Mouse (Mus musculus) kidney, embryonic 16.5 days (tissue): ENCODE results near the gene Dand5. TPM values are rescaled to one million over a fixed set of nuclear protein-coding genes. Genes with fewer than 3 reads are reported as not detected.

Experiments used
- ATAC-seq: fragments of 200-750 bp; cut with Nextera tagmentation; 2 replicates; pipeline ENCODE4 v1.8.0; 2017; ENCODE audit warnings: moderate TSS enrichment; ENCODE audit not compliant: low FRiP score, low TSS enrichment
- H3K27ac ChIP-seq: fragments of 300-500 bp; sonication (generic); 2 replicates; pipeline ENCODE4 v1.5.1; 2014; ENCODE audit warnings: low read length
- H3K27me3 ChIP-seq: fragments of 300-500 bp; sonication (generic); 2 replicates; pipeline ENCODE4 v1.6.1; 2014; ENCODE audit warnings: low read length, control low read depth, mixed read lengths; ENCODE audit not compliant: insufficient read depth
- H3K36me3 ChIP-seq: fragments of 300-500 bp; sonication (generic); 2 replicates; pipeline ENCODE4 v1.6.1; 2014; ENCODE audit warnings: low read length, control low read depth, mixed read lengths; ENCODE audit not compliant: insufficient read depth
- H3K4me1 ChIP-seq: fragments of 300-500 bp; sonication (generic); 2 replicates; pipeline ENCODE4 v1.6.1; 2014; ENCODE audit warnings: low read length, control low read depth, mixed read lengths; ENCODE audit not compliant: insufficient read depth
- H3K4me2 ChIP-seq: fragments of 300-500 bp; sonication (generic); replicated peaks from 2 replicates; pipeline ENCODE4 v1.6.1; 2014; ENCODE audit warnings: low read depth, low read length
- H3K4me3 ChIP-seq: fragments of 300-500 bp; sonication (generic); 2 replicates; pipeline ENCODE4 v1.5.1; 2014; ENCODE audit warnings: mild to moderate bottlenecking, low read length
- H3K9ac ChIP-seq: fragments of 300-500 bp; sonication (generic); replicated peaks from 2 replicates; pipeline ENCODE4 v1.6.1; 2014; ENCODE audit warnings: low read length
- H3K9me3 ChIP-seq: fragments of 300-500 bp; sonication (generic); 2 replicates; pipeline ENCODE4 v1.6.1; 2016; ENCODE audit warnings: low read length, control low read depth
- WGBS: fragments of 180-500 bp; shearing (Covaris S2); extraction: QIAGEN DNeasy Blood & Tissue Kit; methylation state at CpG from one replicate; pipeline ENCODE4 v1.1.7; 2014; 5-methylcytosine and 5-hydroxymethylcytosine counted together
- polyA plus RNA-seq: library from polyadenylated mRNA; unstranded; fragments of >200 nt; fragmentation: Nextera tagmentation; extraction: Ambion mirVana; gene quantifications from 2 replicates; pipeline ENCODE4 v1.2.1, GENCODE M21; 2015

Dand5 gene
- polyA plus RNA-seq, 1 experiment from 2014 or later: 9.0 TPM

DNA sequence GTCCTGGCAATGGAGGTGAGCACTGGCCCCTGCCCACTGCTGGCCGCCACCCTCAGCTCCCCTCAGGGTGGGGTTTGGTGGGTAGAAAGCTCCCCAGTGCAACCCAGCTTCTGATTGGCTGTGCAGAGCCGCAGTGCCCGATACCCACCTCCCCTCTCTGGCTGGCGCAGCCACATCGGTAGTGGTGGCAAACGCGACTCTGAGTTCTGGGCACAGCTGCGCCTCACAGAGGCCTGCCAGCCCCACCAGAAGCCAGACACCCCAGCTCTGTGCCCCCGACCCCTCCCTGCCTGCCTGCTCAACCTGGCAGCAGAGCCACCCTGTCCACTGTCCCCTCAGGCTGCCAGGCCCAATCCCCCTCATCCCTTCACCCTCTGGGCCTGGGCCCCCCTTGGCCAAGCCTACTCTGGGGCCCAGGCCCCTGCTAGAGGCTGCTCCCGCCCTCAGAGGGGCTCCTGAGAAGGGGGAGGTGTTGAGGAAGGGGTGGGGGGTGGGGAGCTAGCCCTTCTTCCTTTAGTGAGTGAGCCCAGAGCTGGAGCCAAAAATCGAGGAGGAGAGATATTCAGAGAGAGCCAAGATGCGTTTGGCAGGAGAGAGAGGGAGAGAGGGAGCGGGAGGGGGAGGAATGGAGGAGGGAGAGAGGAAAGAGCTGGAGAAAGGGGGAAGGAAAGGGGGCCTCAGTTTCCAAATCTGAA, 28.7 kb downstream of the Dand5 start:
- H3K9ac ChIP-seq: no peak overlapping the region; the same call in 1 of the 2 replicates
- H3K27me3 ChIP-seq: peaks cover 89% of the 10 kb centered on the region
- H3K27ac ChIP-seq: no peak overlapping the region; the same call in 1 of the 2 replicates
- no peak overlapping the region; the same call in 1 of the 2 replicates for H3K4me2 ChIP-seq
- 51% methylated on average over 13 of the region's 13 CpGs for WGBS
- H3K4me3 ChIP-seq: no peak overlapping the region
- no peaks in the 10 kb centered on the region for H3K9me3 ChIP-seq
- H3K36me3 ChIP-seq: no peaks in the 10 kb centered on the region
- no peak for ATAC-seq
- peaks cover 13% of the 10 kb centered on the region; the same call in 1 of the 2 replicates for H3K4me1 ChIP-seq

DNA sequence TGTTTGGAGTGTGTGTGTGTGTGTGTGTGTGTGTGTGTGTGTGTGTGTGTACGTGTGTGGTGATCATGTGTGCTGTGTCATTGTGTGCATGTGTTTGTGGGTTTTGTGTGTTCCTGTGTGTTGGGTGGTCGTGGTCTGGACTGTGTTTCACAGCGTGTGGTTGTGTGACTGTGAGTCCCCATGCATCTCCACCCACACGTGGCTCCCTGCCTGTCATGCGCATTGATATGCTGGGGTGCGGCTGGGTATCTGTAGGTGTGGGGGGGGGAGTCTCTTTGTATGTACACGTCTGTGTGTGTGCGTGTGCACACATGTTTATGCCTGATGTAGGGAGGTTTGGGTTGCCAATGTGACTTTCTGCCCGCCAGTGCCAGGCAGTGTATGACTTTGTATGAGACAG, 29.5 kb downstream of the Dand5 start:
- Histone ChIP-seq H3K9ac (no peak overlapping the region), H3K27me3 (peaks cover 89% of the 10 kb centered on the region), H3K4me2 (no peak overlapping the region), H3K9me3 (no peaks in the 10 kb centered on the region), H3K4me1 (peaks cover 14% of the 10 kb centered on the region; the same call in 1 of the 2 replicates), H3K36me3 (no peaks in the 10 kb centered on the region), H3K27ac (no peak overlapping the region), H3K4me3 (no peak overlapping the region)
- no peak for ATAC-seq
- 86% methylated on average over 9 of the region's 9 CpGs for WGBS

DNA sequence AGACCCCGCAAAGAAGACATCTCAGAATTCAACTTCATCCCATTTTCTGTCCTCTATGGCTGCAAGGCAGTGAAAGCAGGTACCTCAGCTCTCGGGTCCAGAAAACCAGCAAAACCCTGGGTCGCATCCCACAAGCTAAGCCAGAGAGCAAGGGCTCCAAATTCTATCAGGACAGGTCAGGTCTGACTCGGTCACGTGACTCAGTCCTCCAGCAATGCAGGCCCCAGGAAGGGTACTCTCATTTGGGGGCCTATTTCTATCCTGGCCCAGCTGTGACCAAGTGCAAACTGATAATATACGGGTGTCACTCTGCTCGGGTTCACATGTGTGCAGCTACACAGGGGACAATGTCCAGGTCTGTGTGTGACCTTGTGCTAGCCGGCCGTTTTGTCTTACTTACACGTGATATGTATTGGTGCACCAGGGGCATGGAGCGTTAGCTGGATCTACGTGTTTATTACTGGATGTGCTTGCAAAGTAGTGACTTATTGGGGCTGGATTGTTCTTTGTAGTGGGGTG, 30.1 kb downstream of the Dand5 start:
- peaks cover 14% of the 10 kb centered on the region for H3K4me1 ChIP-seq
- no peak for ATAC-seq
- no peak overlapping the region for H3K4me2 ChIP-seq
- no peaks in the 10 kb centered on the region for H3K9me3 ChIP-seq
- H3K9ac ChIP-seq: no peak overlapping the region
- no peak overlapping the region for H3K27ac ChIP-seq
- 78% methylated on average over 12 of the region's 12 CpGs for WGBS
- H3K27me3 ChIP-seq: peaks cover 89% of the 10 kb centered on the region
- no peaks in the 10 kb centered on the region for H3K36me3 ChIP-seq
- no peak overlapping the region for H3K4me3 ChIP-seq

DNA sequence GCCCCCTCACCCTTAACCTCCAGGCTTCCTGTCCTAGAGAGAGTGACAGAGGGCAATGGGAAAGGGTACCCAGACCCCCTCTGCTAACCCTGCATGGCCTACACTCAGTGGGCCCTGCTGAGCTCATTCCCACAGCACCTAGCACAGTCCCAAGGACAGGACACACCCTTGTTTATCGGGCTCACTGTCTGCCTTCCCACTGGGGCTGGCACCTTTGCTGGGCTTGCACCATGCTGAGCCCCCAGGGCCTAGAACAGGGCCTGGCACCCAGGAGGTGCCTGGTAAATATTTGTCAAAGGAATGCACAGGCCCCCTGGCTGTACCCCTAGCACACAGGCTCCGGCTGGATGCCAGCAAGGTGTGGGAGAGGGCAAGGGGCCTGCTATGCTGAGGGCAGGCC, 32.1 kb downstream of the Dand5 start:
- no peak overlapping the region for H3K9ac ChIP-seq
- H3K4me1 ChIP-seq: peaks cover 33% of the 10 kb centered on the region
- H3K9me3 ChIP-seq: no peaks in the 10 kb centered on the region
- WGBS: 64% methylated on average over 2 of the region's 2 CpGs
- H3K4me2 ChIP-seq: no peak overlapping the region
- H3K36me3 ChIP-seq: no peaks in the 10 kb centered on the region
- ATAC-seq: no peak
- H3K27me3 ChIP-seq: peaks cover 90% of the 10 kb centered on the region
- H3K4me3 ChIP-seq: no peak overlapping the region
- no peak overlapping the region for H3K27ac ChIP-seq

DNA sequence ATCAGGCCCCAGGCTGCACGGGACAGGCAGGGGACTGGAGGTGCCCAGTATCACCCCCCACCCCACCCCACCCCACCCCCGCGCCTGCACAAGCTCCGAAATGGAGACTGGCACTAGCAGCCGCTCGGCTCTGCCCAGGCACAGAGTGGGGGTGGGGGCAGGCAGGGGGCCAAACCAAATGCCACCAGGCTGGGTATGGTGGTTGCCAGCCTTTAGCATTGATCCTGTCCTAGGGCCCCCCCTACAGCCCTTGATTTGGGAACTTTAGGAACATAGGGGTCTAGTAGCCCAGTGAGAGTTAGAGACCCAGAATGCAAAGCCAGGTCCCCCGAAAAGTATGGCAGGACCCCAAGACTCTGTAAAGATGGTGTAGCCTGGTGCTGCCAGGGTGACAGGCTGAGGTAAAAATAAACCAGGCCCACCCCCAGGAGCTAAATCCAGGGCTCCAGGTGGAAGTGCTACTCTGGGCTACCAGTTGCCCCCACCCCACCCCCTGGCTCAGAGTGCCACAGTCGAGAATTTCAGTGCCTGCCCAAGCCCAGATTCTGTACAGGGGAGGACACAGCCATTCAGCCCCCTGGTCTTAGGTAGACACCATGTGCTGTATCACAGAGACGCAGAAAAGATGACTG, 32.7 kb downstream of the Dand5 start:
- Histone ChIP-seq H3K36me3 (no peaks in the 10 kb centered on the region), H3K4me2 (no peak overlapping the region), H3K4me1 (peaks cover 37% of the 10 kb centered on the region), H3K4me3 (no peak overlapping the region), H3K9me3 (no peaks in the 10 kb centered on the region), H3K27ac (no peak overlapping the region), H3K27me3 (peaks cover 95% of the 10 kb centered on the region), H3K9ac (no peak overlapping the region)
- 82% methylated on average over 9 of the region's 9 CpGs for WGBS
- no peak for ATAC-seq

DNA sequence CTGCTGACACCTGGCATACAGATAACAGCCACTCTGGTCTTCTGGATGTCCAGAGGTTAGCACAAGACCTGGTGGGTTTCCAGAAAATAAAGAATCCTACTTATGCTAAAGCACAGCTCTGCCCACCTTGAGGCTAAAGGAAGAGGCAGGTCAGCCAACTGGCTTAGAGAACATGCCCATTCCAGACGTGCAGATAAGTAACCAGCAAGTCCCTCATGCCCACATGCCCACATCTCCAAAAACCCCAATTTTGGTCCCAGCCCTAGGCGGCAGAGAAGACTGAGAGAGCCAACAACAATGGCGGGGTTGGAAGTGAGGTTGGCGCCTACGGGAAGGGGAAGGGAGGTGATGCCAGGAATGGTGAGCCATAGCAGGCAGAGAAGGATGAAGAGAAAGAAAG, 33.3 kb downstream of the Dand5 start:
- H3K4me2 ChIP-seq: no peak overlapping the region
- H3K4me1 ChIP-seq: peaks cover 40% of the 10 kb centered on the region
- H3K27ac ChIP-seq: no peak overlapping the region
- H3K36me3 ChIP-seq: no peaks in the 10 kb centered on the region
- H3K9ac ChIP-seq: no peak overlapping the region
- 56% methylated on average over 4 of the region's 5 CpGs for WGBS
- ATAC-seq: no peak
- H3K27me3 ChIP-seq: peaks cover 97% of the 10 kb centered on the region
- no peak overlapping the region for H3K4me3 ChIP-seq
- H3K9me3 ChIP-seq: no peaks in the 10 kb centered on the region

DNA sequence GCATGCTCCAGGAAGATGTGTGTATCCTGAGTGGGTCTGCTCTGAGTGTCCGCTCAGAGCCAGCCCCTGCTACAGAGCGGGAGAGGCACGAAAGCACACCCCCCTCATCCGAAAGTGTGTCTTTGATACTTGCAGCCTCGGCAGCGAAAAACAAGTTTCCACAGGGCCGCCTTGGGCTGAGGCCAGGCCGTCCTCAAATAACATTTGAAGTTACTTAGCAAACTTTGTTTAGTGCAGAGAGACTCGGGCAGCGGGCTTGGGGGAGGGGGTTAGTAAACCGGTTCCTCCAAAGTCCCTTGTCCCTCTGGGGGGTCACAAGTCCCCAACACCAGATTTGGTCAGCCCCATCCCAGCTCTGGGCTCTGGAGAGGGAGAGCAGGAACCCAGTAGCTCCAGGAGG, 33.7 kb downstream of the Dand5 start:
- 16% methylated on average over 11 of the region's 11 CpGs for WGBS

DNA sequence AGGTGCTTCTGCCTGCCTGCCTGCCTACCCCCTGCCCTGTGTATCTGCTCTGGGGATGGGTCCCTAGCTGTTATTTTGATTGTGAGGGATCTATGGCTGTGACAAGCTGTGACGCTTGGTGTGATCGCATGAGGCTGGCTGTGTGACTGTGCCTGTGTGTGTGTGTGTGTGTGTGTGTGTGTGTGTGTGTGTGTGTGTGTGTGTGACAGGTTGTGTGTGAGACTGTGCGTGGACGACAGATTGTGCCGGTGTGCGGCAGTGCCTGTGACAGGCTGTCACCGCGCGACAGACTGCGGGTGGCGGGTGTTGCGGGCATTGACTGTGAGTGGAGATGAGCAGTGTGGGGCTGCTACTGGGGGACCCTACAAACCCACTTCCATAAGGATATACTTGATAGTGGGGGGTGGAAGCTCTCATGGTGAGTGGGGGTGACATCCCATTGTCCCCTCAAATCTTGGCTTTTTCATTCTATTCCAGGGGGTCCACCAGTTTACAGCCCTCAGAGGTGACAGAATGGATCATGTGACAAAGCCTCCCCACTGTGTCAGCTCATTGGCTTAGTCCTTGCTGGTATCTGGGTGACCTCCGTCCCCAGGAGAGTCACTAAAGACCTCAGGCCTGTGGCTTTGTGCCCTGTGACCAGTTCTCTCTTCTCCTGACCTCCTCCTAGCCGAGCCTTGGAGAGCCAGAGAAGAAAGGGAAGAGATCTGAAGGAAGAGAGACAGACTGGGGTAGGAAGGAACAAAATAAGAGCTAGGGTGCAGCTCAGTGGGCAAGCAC, 34.9 kb downstream of the Dand5 start:
- peaks cover 36% of the 10 kb centered on the region for H3K4me1 ChIP-seq
- no peak overlapping the region for H3K9ac ChIP-seq
- no peak overlapping the region for H3K4me3 ChIP-seq
- no peak overlapping the region for H3K4me2 ChIP-seq
- H3K27ac ChIP-seq: no peak overlapping the region
- no peaks in the 10 kb centered on the region for H3K36me3 ChIP-seq
- ATAC-seq: no peak
- WGBS: 21% methylated on average over 14 of the region's 14 CpGs
- no peaks in the 10 kb centered on the region for H3K9me3 ChIP-seq
- peaks cover 97% of the 10 kb centered on the region for H3K27me3 ChIP-seq

More for the DNA sequence above, 33.7 kb downstream of the Dand5 start:
- no peak overlapping the region for H3K4me2 ChIP-seq
- no peak overlapping the region for H3K27ac ChIP-seq
- H3K9me3 ChIP-seq: no peaks in the 10 kb centered on the region
- H3K36me3 ChIP-seq: no peaks in the 10 kb centered on the region
- H3K27me3 ChIP-seq: peaks cover 97% of the 10 kb centered on the region
- no peak overlapping the region for H3K4me3 ChIP-seq
- H3K4me1 ChIP-seq: peaks cover 37% of the 10 kb centered on the region
- no peak for ATAC-seq
- no peak overlapping the region for H3K9ac ChIP-seq

DNA sequence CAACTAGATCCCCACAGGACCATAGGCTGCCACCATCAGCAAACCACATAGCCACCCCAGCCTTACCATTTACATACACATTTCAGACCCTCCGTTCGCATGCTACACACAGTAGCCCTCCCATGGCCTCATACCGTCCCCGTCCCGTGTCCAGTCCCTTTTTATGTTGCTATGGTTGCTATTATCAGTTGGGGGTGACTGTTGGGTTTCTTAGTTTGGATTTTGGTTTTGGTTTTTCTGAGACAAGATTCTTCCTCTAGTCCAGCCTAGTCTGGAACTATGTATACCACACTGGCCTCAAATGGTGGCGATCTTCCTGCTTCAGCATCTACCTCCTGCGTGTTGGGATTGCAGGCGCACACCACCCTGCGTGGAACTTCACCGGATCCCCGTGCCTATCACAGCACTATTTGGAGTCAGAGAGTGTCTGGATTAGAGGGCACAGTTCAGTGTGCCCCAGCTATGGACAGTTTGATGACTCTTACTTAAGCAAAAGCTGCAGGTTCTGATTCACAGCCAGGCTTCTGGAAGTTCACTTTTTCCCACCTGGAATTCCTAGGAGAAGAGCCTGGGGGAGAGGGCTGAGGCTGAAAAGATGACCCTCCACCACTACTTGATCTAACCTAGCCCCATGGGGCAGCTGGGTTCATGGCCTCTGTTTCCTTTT, 35.7 kb downstream of the Dand5 start:
- peaks cover 97% of the 10 kb centered on the region for H3K27me3 ChIP-seq
- no peaks in the 10 kb centered on the region for H3K9me3 ChIP-seq
- no peak overlapping the region for H3K9ac ChIP-seq
- no peak overlapping the region for H3K27ac ChIP-seq
- peaks cover 36% of the 10 kb centered on the region for H3K4me1 ChIP-seq
- ATAC-seq: peak; percentile 30
- H3K4me2 ChIP-seq: peak overlapping the region; percentile 37
- H3K4me3 ChIP-seq: peak overlapping the region; percentile 17; the same call in 1 of the 2 replicates
- 16% methylated on average over 11 of the region's 11 CpGs for WGBS
- H3K36me3 ChIP-seq: no peaks in the 10 kb centered on the region
